27 mouse cellular contexts compared by ENCODE assay signal in the genomic region with DNA sequence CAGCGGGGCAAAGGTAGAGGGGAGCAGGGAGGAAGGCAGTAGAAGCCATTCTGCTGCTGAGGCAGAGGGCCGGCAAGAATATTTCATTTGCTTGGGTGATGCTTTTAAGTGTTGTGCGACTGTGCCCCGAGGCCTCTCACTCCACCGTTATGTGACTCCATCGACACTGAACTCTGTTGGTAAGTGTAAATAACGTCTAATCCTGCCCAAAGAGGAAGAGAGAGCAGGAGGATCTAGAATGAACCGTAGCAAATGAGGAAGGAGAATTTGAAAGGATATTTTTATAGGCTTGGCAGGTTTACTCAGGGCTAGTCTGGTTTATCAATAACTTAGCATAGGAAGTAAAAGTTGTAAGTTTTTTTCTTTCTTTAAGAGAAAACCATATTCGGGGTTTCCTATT. TPM values are rescaled to one million over a fixed set of nuclear protein-coding genes. Genes with fewer than 3 reads are reported as not detected.
"Had no signal": no experiment of that assay in that cellular context is flagged by ENCODE, and none has a peak within 500 bp of the region (broad histone marks: within the 10 kb centered on the region; RNA-seq: fewer than 3 reads in every experiment).

No protein-coding gene starts in this region.

- H3K4me3 ChIP-seq: intestine, embryonic 15.5 days; kidney, embryonic 15.5 days; lung, embryonic 15.5 days; midbrain, embryonic 12.5 days; midbrain, embryonic 15.5 days; neural tube, embryonic 12.5 days; neural tube, embryonic 15.5 days; stomach, embryonic 15.5 days had no signal

- H3K36me3 ChIP-seq: stomach, embryonic 15.5 days had no signal

- ATAC-seq: intestine, embryonic 15.5 days; midbrain, embryonic 15.5 days had no signal

- H3K4me1 ChIP-seq: midbrain, embryonic 15.5 days; stomach, embryonic 15.5 days had no signal

- DNase-seq: kidney, adult 11 months; kidney, adult 8-10 months; kidney, postnatal 10 days; kidney, postnatal 36 days; layer of hippocampus, adult 9-11 months; lung, adult 18-20 months; lung, postnatal 10 days; lung, postnatal 36 days; retina, postnatal 1 day; right cerebral cortex, postnatal 25 days; thymus, postnatal 25 days had no signal

- H3K27ac ChIP-seq: intestine, embryonic 15.5 days; kidney, embryonic 15.5 days; liver, embryonic 14.5 days; lung, embryonic 15.5 days; midbrain, embryonic 12.5 days; midbrain, embryonic 15.5 days; neural tube, embryonic 12.5 days; neural tube, embryonic 15.5 days; stomach, embryonic 15.5 days had no signal

- H3K27me3 ChIP-seq: intestine, embryonic 15.5 days; lung, embryonic 15.5 days; midbrain, embryonic 12.5 days; midbrain, embryonic 15.5 days; neural tube, embryonic 12.5 days; neural tube, embryonic 15.5 days; stomach, embryonic 15.5 days had no signal

RNA-seq across cellular contexts. Expression of gene 4930435E12Rik, which starts 59.0 kb away (rescaled TPM):
- total RNA-seq: layer of hippocampus, postnatal 25 days; left cerebral cortex, adult 18-20 months; left cerebral cortex, postnatal 36 days; liver, adult 2 months had no signal
- polyA plus RNA-seq: intestine, embryonic 15.5 days; kidney, embryonic 15.5 days; limb, embryonic 11.5 days; limb, embryonic 14.5 days; liver, adult 2 months; liver, embryonic 14.5 days; lung, embryonic 15.5 days; midbrain, embryonic 12.5 days; midbrain, embryonic 15.5 days; neural tube, embryonic 12.5 days; neural tube, embryonic 15.5 days; stomach, embryonic 15.5 days; thymus, postnatal 0 days had no signal
